Mouse (Mus musculus) liver, adult 2 months (tissue): ENCODE measurements around the gene Tmem132a. TPM values are rescaled to one million over a fixed set of nuclear protein-coding genes. Genes with fewer than 3 reads are reported as not detected.

Experiments used
- DNase-seq: peaks from one replicate; pipeline ENCODE4 v3.0.0-alpha.2; 2011; ENCODE audit warnings: low read depth, low spot score; ENCODE audit errors: extremely low read depth
- H3K27ac ChIP-seq: fragments of 200-500 bp; replicated peaks from 2 replicates; pipeline ENCODE4 v1.5.1; 2012; ENCODE audit warnings: low read depth, mild to moderate bottlenecking, control low read depth, inconsistent platforms, low read length; ENCODE audit not compliant: insufficient read depth
- H3K27me3 ChIP-seq: fragments of 200-500 bp; 2 replicates; pipeline ENCODE4 v1.6.1; 2012; ENCODE audit warnings: mild to moderate bottlenecking, moderate library complexity, low read length, inconsistent platforms; ENCODE audit not compliant: control insufficient read depth, insufficient read depth
- H3K36me3 ChIP-seq: fragments of 200-500 bp; 2 replicates; pipeline ENCODE4 v1.6.1; 2012; ENCODE audit warnings: low read length, inconsistent platforms; ENCODE audit not compliant: control insufficient read depth, insufficient read depth
- H3K4me1 ChIP-seq: fragments of 200-500 bp; 2 replicates; pipeline ENCODE4 v1.6.1; 2011; ENCODE audit warnings: low read length; ENCODE audit not compliant: control insufficient read depth, insufficient read depth
- H3K4me3 ChIP-seq: fragments of 200-500 bp; 2 replicates; pipeline ENCODE4 v1.5.1; 2011; ENCODE audit warnings: low read depth, mild to moderate bottlenecking, control low read depth, low read length, moderate library complexity; ENCODE audit not compliant: insufficient read depth
- H3K79me2 ChIP-seq: fragments of 200-500 bp; 2 replicates; pipeline ENCODE4 v1.6.1; 2012; ENCODE audit warnings: inconsistent platforms, mild to moderate bottlenecking, low read length, moderate library complexity; ENCODE audit not compliant: control insufficient read depth, insufficient read depth
- H3K9ac ChIP-seq: fragments of 200-500 bp; 2 replicates; pipeline ENCODE4 v1.6.1; 2012; ENCODE audit warnings: low read depth, mild to moderate bottlenecking, control low read depth, inconsistent platforms, low read length
- CTCF ChIP-seq: fragments of 200-500 bp; IDR thresholded peaks from 2 replicates; pipeline ENCODE4 v1.5.1; 2011; ENCODE audit warnings: low read depth, low read length, control low read depth
- POLR2A ChIP-seq: fragments of 200-500 bp; IDR thresholded peaks from 2 replicates; pipeline ENCODE4 v1.6.1; 2011; ENCODE audit warnings: low read length, control low read depth; ENCODE audit not compliant: insufficient read depth; ENCODE audit errors: extremely low read depth
- WGBS: fragments of 180-500 bp; shearing (Covaris S2); methylation state at CpG from one replicate; pipeline ENCODE4 v1.1.7; 2018; 5-methylcytosine and 5-hydroxymethylcytosine counted together
- polyA plus RNA-seq: library from polyadenylated mRNA; depleted of rRNA; stranded (reverse); fragments of >200 nt; gene quantifications from 2 replicates; pipeline ENCODE4 v1.2.3, GENCODE M21; 2012
- total RNA-seq: library from RNA; depleted of rRNA; stranded (reverse); fragments of >200 nt; gene quantifications from 2 replicates; pipeline ENCODE4 v1.2.3, GENCODE M21; 2014

Tmem132a gene
- total and polyA plus RNA-seq, 2 experiments, result 0.18 to 0.75 TPM

GRCm38 (mm10) chr19:10833611-10834010, 36.1 kb downstream of the Tmem132a start:
- Histone ChIP-seq H3K79me2 (no peaks in the 10 kb centered on the region), H3K9ac (no peak overlapping the region), H3K4me3 (no peak overlapping the region), H3K4me1 (no peaks in the 10 kb centered on the region), H3K36me3 (no peaks in the 10 kb centered on the region), H3K27ac (no peak overlapping the region), H3K27me3 (no peaks in the 10 kb centered on the region)
- no peak for TF ChIP-seq CTCF
- TF ChIP-seq POLR2A, result no peak
- 81% methylated on average over 3 of the region's 3 CpGs for WGBS
- DNase-seq, result no peak

- no peak overlapping the region for H3K9ac ChIP-seq
- no peaks in the 10 kb centered on the region for H3K4me1 ChIP-seq
- H3K4me3 ChIP-seq, result no peak overlapping the region
- WGBS, result 72% methylated on average over 3 of the region's 3 CpGs
- H3K27me3 ChIP-seq, result no peaks in the 10 kb centered on the region
- H3K27ac ChIP-seq, result no peak overlapping the region
- DNase-seq, result peak; percentile 6
- TF ChIP-seq CTCF, result no peak
- TF ChIP-seq POLR2A, result no peak
- H3K36me3 ChIP-seq, result no peaks in the 10 kb centered on the region
- no peaks in the 10 kb centered on the region for H3K79me2 ChIP-seq
These were observed 37.7 kb downstream of the Tmem132a start for GRCm38 (mm10) chr19:10832030-10832429.

GRCm38 (mm10) chr19:10831424-10831823, 38.3 kb downstream of the Tmem132a start:
- Histone ChIP-seq H3K27ac (no peak overlapping the region), H3K27me3 (no peaks in the 10 kb centered on the region), H3K9ac (no peak overlapping the region), H3K79me2 (no peaks in the 10 kb centered on the region), H3K4me3 (no peak overlapping the region), H3K4me1 (no peaks in the 10 kb centered on the region), H3K36me3 (no peaks in the 10 kb centered on the region)
- WGBS, result 7% methylated on average over 5 of the region's 5 CpGs
- peak; percentile 41 for DNase-seq
- TF ChIP-seq POLR2A, result no peak
- TF ChIP-seq CTCF, result peak; percentile 79

- Histone ChIP-seq H3K27ac (no peak within 1 kb of the TSS), H3K9ac (no peak within 1 kb of the TSS), H3K4me3 (no peak within 1 kb of the TSS), H3K27me3 (no peaks in the 10 kb centered on the region), H3K36me3 (no peaks in the 10 kb centered on the region), H3K4me1 (no peaks in the 10 kb centered on the region), H3K79me2 (no peaks in the 10 kb centered on the region)
- TF ChIP-seq POLR2A (no peak), CTCF (no peak)
- WGBS, result 88% methylated on average over 16 of the region's 16 CpGs
- DNase-seq, result no peak
These were observed 40.1 kb downstream of the Tmem132a start, which contains the start of gene Cd6 for GRCm38 (mm10) chr19:10829436-10830175. Gene Cd6, minus strand, starts transcription at chr19:10830058.

- H3K27me3 ChIP-seq, result no peaks in the 10 kb centered on the region
- H3K36me3 ChIP-seq, result no peaks in the 10 kb centered on the region
- no peaks in the 10 kb centered on the region for H3K79me2 ChIP-seq
- H3K9ac ChIP-seq, result no peak overlapping the region
- H3K27ac ChIP-seq, result no peak overlapping the region
- H3K4me3 ChIP-seq, result no peak overlapping the region
- no peak for DNase-seq
- peaks cover 3% of the 10 kb centered on the region; the same call in 1 of the 2 replicates for H3K4me1 ChIP-seq
- TF ChIP-seq CTCF (no peak), POLR2A (no peak)
- WGBS, result 90% methylated on average over 5 of the region's 5 CpGs
These were observed 41.4 kb downstream of the Tmem132a start for GRCm38 (mm10) chr19:10828321-10828720.

GRCm38 (mm10) chr19:10824061-10824460, 45.7 kb downstream of the Tmem132a start:
- Histone ChIP-seq H3K27me3 (no peaks in the 10 kb centered on the region), H3K27ac (no peak overlapping the region), H3K79me2 (no peaks in the 10 kb centered on the region), H3K4me1 (peaks cover 11% of the 10 kb centered on the region), H3K36me3 (no peaks in the 10 kb centered on the region), H3K9ac (no peak overlapping the region), H3K4me3 (no peak overlapping the region)
- TF ChIP-seq CTCF, result no peak
- TF ChIP-seq POLR2A, result no peak
- WGBS, result 39% methylated on average over 7 of the region's 7 CpGs
- peak; percentile 72 for DNase-seq
